Comparison of ENCODE assay signal across 10 mouse cellular contexts in genomic region chr12:70192267-70192727, GRCm38 (mm10). TPM values are rescaled to one million over a fixed set of nuclear protein-coding genes. Genes with fewer than 3 reads are reported as not detected.
DNase-seq lines count a peak whose midpoint lies in the region; ATAC-seq and TF ChIP-seq lines count a peak whose summit lies in the region.
"Had no signal": no experiment of that assay in that cellular context is flagged by ENCODE, and none has a peak within 500 bp of the region (broad histone marks: within the 10 kb centered on the region; RNA-seq: fewer than 3 reads in every experiment).

No protein-coding gene starts in this region.

- intact Hi-C loops in heart, postnatal 25 days (cut with DNase I): no loop called here

- no peaks in the 10 kb centered on the region for H3K27me3 ChIP-seq in heart, embryonic 15.5 days
- no peaks in the 10 kb centered on the region for H3K27me3 ChIP-seq in embryonic facial prominence, embryonic 14.5 days (replicated peaks; ENCODE audit: control insufficient read depth, insufficient read depth, low read length)

- no peak for TF ChIP-seq POLR2A in brain, embryonic 14.5 days (IDR thresholded peaks at IDR 0.05; ENCODE audit: borderline replicate concordance, extremely low read depth, insufficient read depth, insufficient read length, poor library complexity, severe bottlenecking)

- no peak for ATAC-seq in heart, embryonic 15.5 days (replicated peaks; ENCODE audit: insufficient number of reproducible peaks, insufficient read depth, low FRiP score, low read depth)
- 0 out of 2 replicates have a peak, but pooled peaks have one; percentile 22 for ATAC-seq in embryonic facial prominence, embryonic 14.5 days (ENCODE audit: low read depth)
- ATAC-seq: Patski had no signal

- H3K4me2 ChIP-seq in heart, embryonic 15.5 days: peak overlapping the region; percentile 53
- H3K4me2 ChIP-seq in embryonic facial prominence, embryonic 14.5 days (ENCODE audit: low read depth, low read length): peak overlapping the region; percentile 47

- no peak for DNase-seq in heart, postnatal 25 days (ENCODE audit: low spot score)
- DNase-seq in brain, embryonic 14.5 days (ENCODE audit: low read depth): peak; percentile 86
- DNase-seq in embryonic facial prominence, embryonic 14.5 days (ENCODE audit: low spot score): no peak
- peak; percentile 15 to 16 for DNase-seq in layer of hippocampus, postnatal 36 days
- DNase-seq in retina, postnatal 1 day: peak; percentile 71
- DNase-seq in urinary bladder, adult 2 months (ENCODE audit: low spot score): no peak
- no peak for DNase-seq in urinary bladder, adult 18-20 months (ENCODE audit: low spot score in 2 of 2)

- no peaks in the 10 kb centered on the region for H3K4me1 ChIP-seq in heart, embryonic 15.5 days (replicated peaks)
- H3K4me1 ChIP-seq in embryonic facial prominence, embryonic 14.5 days (ENCODE audit: control insufficient read depth, insufficient read depth, low read length): no peaks in the 10 kb centered on the region

- peaks cover 13% of the 10 kb centered on the region for H3K36me3 ChIP-seq in heart, embryonic 15.5 days
- no peaks in the 10 kb centered on the region for H3K36me3 ChIP-seq in embryonic facial prominence, embryonic 14.5 days (ENCODE audit: control insufficient read depth, insufficient read depth, low read length)

- WGBS in heart, embryonic 15.5 days: 34% methylated on average over 19 of the region's 19 CpGs
- WGBS in embryonic facial prominence, embryonic 14.5 days: 33% methylated on average over 19 of the region's 19 CpGs

- H3K27ac ChIP-seq in heart, embryonic 15.5 days: no peak overlapping the region
- no peak overlapping the region for H3K27ac ChIP-seq in embryonic facial prominence, embryonic 14.5 days (replicated peaks; ENCODE audit: low read depth, low read length)

- H3K9me3 ChIP-seq in heart, embryonic 15.5 days (replicated peaks): no peaks in the 10 kb centered on the region
- no peaks in the 10 kb centered on the region for H3K9me3 ChIP-seq in embryonic facial prominence, embryonic 14.5 days (ENCODE audit: control insufficient read depth, low read length)

- no peak overlapping the region for H3K9ac ChIP-seq in heart, embryonic 15.5 days
- H3K9ac ChIP-seq in embryonic facial prominence, embryonic 14.5 days (ENCODE audit: low read depth, low read length): no peak overlapping the region

- TF ChIP-seq CTCF in brain, embryonic 14.5 days (IDR thresholded peaks at IDR 0.05; ENCODE audit: borderline replicate concordance, extremely low read depth, insufficient read depth, insufficient read length): no peak

- H3K4me3 ChIP-seq in heart, embryonic 15.5 days: peak overlapping the region; percentile 32
- peak overlapping the region; percentile 26 for H3K4me3 ChIP-seq in embryonic facial prominence, embryonic 14.5 days (ENCODE audit: low read depth, low read length)

RNA-seq across cellular contexts. Expression of gene Abhd12b, which starts 38.4 kb away (rescaled TPM):
- polyA plus RNA-seq in heart, embryonic 15.5 days (2015; fragmentation: Nextera tagmentation; extraction: Ambion mirVana): 0.06 TPM in 1 of 2 replicates, not detected in the other
- not detected for total RNA-seq in heart, postnatal 25 days (2021)
- polyA plus RNA-seq in brain, embryonic 14.5 days (2012; rRNA removed): 0.18 and 0.34 TPM in 2 replicates
- polyA plus RNA-seq in embryonic facial prominence, embryonic 14.5 days (2014; fragmentation: Nextera tagmentation; extraction: Ambion mirVana): 0.17 and 0.39 TPM in 2 replicates
- total RNA-seq in layer of hippocampus, postnatal 36 days (2021): under 1 TPM in 1 of 2 experiments, not detected in 1; 0.20 TPM
- 0.01 and 0.03 TPM in 2 replicates for polyA plus RNA-seq in urinary bladder, adult 2 months (2012; rRNA removed)
- total RNA-seq: left cerebral cortex, postnatal 14 days had no signal
- polyA plus RNA-seq: Patski had no signal

RNA-seq across cellular contexts. Expression of gene Pygl, which starts 39.0 kb away (rescaled TPM):
- polyA plus RNA-seq in heart, embryonic 15.5 days (2015; fragmentation: Nextera tagmentation; extraction: Ambion mirVana): 43.7 and 45.2 TPM in 2 replicates
- 1 to 10 TPM; 3.9 to 5.7 TPM for total RNA-seq in heart, postnatal 25 days (2021)
- polyA plus RNA-seq in brain, embryonic 14.5 days (2012; rRNA removed): 5.0 and 6.6 TPM in 2 replicates
- 22.2 and 23.4 TPM in 2 replicates for polyA plus RNA-seq in embryonic facial prominence, embryonic 14.5 days (2014; fragmentation: Nextera tagmentation; extraction: Ambion mirVana)
- total RNA-seq in layer of hippocampus, postnatal 36 days (2021): 1 to 10 TPM; 3.4 to 5.8 TPM
- 26.2 and 27.3 TPM in 2 replicates for polyA plus RNA-seq in urinary bladder, adult 2 months (2012; rRNA removed)

Comparison
In these comparisons a context has a peak if more than half of its experiments do, and no peak if none do; other contexts are left out.
1. DNase-seq: peak in brain, embryonic 14.5 days (single experiment), layer of hippocampus, postnatal 36 days (2 of 2) and retina, postnatal 1 day (single experiment); none in heart, postnatal 25 days (single experiment), embryonic facial prominence, embryonic 14.5 days (single experiment), urinary bladder, adult 2 months (single experiment) and urinary bladder, adult 18-20 months (0 of 2).